Mouse (Mus musculus) midbrain, embryonic 14.5 days (tissue): ENCODE results near the gene Naalad2. TPM values are rescaled to one million over a fixed set of nuclear protein-coding genes. Genes with fewer than 3 reads are reported as not detected.

ENCODE experiments used
- polyA plus RNA-seq: library from polyadenylated mRNA; unstranded; fragments of >200 nt; fragmentation: Nextera tagmentation; extraction: Ambion mirVana; gene quantifications from 2 replicates; pipeline ENCODE4 v1.2.1, GENCODE M21; 2014

Naalad2 gene
- polyA plus RNA-seq, 1 experiment from 2014 or later, result 1.8 TPM

Other genes starting within 250 kb of the Naalad2 start
- gene Chordc1, start 110.9 kb downstream of the Naalad2 start, polyA plus RNA-seq, result 111 and 126 TPM in 2 replicates
- gene Ubtfl1, start 1.4 kb upstream of the Naalad2 start, polyA plus RNA-seq, result not detected in 2 replicates
- gene Mbd3l2, start 27.7 kb upstream of the Naalad2 start, polyA plus RNA-seq, result 0.11 and 0.16 TPM in 2 replicates
- 41.4 and 55.1 TPM in 2 replicates for gene Zfp558, start 75.3 kb upstream of the Naalad2 start, polyA plus RNA-seq
- not detected in 2 replicates for gene Mbd3l1, start 75.4 kb upstream of the Naalad2 start, polyA plus RNA-seq